Mouse (Mus musculus): Measurements from ENCODE around the gene Slc44a5.
A peak's percentile ranks its signal among the peaks of the same experiment; 100 is the strongest.
"Not testable (repeated sequence)": the region's sequence is repeated elsewhere in the genome, so short reads cannot be mapped to it uniquely, and the experiment has no call there.

Gene Slc44a5

DNA sequence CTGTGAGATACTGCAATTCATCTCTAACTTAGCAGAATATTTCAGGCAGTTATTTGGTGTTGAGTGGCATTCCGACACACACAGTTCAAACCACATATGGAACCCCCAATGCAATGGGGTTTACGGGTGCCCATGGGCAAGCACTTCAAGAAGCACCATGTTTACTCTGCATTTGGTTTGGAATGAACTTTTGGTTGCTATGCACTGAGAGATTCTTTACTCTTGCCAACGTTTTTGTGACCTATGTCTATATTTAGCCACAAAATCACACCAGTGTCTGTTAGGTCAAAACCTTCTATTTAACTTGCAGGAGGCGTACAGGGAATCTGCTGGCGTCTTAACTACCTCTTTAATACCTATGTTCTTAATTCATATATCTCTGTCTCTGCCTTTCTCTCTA is 137.3 kb downstream of the Slc44a5 start:
- DNase-seq, result no peak

DNA sequence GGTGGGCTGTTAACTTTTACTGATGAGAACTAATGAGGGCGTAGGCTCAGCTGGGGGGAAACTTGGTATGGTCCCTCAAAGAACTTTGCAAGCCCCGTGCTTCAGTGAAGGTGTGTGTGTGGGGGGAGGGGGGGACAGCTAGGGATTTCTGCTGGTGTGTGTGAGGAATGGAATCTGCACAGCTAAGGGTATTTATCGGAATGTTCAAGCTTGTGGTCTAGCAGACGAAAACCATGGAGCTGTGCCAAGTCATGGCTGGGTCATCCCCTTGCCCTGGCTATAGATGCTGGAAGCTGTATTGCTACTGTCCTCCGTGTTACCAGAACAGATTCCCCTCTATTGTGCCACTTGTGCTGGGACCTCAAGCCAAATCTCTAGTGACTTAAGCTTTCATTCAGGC is 138.0 kb downstream of the Slc44a5 start:
- DNase-seq, result peak; percentile 6

DNA sequence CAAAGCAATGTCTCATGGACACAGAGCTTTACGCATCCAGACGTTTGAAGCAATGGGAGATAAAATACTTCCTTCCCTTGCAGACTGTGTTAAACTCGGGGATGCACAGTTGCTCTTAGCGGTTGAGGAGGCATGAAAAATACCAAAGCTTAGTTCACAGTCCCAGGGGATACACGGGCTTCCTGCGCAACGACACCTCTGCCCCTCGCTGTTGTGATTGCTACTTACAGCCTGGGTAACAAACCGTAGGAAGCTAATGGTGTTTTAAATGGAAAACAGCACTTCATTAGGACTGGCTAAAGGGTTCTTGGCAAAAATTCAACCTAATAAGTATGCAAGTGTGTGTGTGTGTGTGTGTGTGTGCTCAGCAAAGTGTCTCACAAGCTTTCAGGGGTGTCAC is 141.8 kb downstream of the Slc44a5 start:
- no peak for DNase-seq

DNA sequence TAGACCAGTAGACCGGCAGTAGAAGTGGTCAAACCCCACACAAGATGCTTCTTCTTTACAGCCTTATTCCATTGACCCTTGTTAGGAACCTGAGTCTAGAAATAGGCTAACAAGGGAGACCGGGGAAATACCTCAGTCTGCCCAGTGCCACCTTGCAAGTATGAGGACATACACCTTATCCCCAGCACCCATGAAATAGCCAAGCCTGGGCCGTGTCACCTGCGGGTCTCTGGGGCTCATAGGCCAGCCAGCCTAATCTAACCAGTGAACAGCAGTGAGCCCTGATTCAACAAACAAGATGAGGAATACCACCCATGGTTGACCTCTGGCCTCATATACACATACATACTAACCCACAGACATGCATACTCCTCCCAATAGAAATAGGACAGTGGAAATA is 142.2 kb downstream of the Slc44a5 start:
- DNase-seq, result no peak

DNA sequence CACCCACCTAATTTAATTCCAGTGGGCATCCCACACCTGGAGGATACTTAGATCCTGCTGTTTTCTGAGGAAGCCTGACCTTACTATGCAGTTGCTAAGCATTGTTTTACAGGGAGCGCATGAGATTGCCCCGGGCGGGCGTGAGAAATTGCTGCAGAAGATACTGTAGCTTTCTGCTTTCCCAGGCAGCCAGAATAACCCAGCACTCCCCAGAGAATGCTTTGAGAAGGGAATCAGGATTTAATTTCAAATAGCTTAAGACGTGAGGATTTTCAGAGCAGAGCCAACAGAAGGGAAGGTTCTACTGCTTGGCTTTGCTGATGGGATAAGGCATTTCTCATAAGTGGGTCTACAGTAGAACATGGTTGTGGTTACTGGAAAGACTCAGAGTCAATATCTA is 142.8 kb downstream of the Slc44a5 start:
- no peak for DNase-seq

DNA sequence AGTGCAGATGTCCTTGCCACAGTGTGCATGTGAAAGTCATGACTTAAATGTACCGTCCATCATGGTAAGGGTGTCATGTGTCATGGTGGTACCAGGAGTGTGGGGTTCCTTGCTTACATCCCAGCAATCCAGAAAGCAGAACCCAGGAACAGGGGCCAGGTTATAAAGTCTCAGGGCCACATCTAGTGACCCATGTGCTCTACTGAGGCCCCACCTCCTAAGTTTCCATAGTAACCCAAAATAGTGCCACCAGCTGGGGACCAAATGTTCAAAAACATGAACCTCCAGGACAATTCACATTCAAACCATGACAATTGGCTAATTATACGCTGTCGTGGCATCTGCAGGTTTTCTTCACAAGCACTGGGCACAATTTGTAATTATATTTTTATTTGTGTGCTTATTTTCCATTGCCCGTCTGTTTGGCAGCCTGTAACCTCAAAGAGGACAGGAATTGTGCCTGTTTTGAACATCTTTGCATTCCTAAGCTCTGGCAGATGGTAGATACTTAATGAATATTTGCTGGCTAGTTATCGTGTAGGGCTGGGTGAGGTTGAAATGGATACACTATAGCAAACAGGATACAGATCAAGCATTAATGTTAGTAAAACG is 145.9 kb downstream of the Slc44a5 start:
- no peak for DNase-seq

DNA sequence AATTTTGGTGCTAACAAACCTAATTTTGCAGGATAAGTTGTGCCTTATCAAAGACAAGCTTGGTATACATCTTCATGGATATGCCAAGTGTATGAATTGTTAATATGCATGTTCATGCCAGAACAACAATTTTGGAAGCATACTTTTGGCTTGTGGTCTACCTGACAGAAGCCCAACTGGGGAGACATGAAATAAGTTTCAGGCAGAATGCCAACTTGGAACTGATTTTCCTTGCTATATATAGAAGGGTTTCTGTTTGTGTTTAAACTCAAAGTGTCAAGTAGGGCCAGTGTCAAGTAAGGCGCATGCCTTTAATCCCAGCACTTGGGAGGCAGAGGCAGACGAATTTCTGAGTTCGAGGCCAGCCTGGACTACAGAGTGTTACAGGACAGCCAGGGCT is 149.3 kb downstream of the Slc44a5 start:
- DNase-seq, result no peak

DNA sequence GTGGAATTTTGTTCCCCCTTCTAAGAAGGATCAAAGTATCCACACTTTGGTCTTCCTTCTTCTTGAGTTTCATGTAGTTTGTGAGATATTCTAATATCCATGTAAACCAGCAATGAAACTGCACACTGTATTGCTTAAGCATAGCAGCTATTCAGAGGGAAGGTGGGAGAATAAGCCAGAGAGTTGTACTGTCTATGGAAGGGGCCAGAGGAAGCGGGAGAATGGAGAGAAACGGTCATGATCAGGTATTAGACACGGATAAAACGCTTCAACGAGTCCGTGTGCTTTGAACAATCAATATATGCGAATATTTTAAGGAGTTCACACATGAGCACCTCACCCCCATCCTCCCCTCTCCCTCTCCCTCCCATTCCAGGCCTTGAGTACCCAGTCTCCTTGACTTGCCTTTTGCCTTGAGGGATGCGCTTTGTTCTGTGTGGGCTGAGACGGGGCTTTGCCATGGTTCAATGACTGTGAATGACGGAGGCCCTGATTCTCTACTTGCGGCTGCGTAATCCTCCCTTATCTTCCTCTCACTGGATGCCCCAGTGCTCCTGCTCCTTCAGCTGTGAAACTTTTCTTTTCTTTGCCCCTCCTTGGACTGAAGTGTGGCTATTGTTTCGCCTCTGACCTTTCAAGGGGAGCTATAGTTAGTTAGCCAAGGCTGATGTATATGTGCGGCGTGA is 151.8 kb downstream of the Slc44a5 start:
- no peak for DNase-seq

DNA sequence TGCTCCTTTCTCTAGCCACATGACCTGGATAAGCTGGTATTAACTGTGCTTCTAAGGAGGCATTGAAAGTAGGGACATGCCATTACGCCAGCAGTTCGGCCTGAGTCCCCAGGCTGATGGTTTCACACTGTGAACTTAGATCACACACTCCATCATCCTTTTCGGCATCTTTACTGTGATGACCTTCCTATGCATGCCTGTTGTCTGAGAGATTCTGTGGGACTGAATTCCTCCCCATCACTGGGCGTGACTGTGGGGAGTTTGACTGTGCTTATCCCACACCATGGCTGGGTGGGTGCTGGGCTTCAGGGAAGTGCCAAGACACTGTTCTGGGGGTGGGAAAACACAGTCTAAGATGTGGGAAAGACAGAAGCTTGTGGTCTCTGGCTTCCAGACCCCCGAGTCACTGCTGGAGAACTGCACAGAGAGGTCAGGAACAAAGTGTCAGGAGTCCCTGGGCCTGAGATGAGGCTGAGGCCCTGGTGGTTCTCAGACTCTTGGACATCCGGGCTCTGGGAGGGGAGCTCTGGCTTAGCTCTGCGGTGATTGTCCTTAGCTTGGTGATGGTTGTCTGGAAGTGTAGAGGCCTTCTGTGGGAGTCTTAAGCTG is 152.6 kb downstream of the Slc44a5 start:
- DNase-seq, result no peak

DNA sequence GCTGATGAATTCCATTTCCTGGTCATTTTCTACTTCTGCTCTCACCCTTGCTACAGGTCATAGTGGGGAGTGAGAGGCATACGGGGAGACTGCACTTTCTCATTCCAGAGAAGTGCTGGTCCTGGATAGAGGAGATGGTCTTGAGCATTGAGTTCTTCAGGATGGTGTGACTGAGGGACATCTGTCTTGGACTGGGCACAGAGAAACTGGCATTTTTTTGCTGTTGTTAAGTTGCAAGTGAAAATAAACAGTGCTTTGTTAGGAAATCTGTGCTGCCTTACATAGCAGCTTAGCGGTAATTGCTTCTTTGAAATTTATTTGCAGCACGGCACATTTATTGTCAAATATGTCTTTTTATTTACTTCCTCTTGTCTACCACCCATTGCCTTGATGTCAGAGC is 154.0 kb downstream of the Slc44a5 start:
- DNase-seq, result no peak

DNA sequence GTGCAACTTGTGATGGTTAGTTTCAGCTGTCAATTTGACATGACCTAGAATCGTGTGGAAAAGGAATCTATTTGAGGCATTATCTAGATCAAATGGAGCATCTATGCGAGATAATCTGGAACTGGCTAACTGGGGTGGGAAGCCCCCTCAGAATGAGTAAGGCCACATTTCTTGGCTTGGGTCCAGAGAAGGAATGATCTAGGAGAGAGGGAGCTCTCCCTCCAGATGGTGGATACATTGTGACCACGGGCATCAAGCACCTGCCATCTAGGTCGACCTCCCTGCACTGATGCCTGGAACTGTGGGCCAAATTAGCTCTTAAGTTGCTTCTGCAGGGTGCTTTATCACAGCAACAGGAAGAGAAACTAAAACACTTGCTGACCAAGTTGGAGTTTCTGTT is 155.8 kb downstream of the Slc44a5 start:
- DNase-seq, result no peak

DNA sequence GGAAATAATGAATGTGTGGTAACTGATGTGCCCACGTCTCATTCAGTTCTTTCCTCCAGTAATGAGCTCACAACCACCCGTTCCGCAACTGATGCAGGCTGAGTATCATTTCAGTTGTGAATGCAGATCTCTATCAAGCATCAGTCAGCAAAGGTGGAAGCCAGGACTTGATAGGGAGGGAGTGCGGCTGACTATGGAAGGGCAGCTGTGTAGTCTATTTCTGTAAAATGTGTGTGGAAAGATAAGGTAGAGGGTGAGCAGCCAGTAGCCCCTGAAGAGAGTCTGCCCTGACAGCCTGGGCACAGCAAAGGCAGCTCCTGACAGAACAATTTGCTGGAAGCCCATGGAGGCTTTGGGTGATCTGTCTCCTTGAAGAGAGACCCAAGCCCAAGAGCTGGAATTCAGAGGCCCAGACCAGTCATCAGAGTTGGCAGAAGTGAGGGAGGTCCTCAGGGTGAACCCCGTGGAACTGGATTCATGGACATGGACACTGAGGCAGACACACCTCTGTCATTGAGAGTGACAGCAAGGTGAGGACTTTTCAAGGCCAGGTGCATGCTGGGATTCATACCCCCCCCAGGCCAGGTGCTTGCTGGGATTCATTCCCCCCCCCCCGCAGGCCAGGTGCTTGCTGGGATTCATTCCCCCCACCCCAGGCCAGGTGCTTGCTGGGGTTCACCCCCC is 157.3 kb downstream of the Slc44a5 start:
- no peak for DNase-seq

DNA sequence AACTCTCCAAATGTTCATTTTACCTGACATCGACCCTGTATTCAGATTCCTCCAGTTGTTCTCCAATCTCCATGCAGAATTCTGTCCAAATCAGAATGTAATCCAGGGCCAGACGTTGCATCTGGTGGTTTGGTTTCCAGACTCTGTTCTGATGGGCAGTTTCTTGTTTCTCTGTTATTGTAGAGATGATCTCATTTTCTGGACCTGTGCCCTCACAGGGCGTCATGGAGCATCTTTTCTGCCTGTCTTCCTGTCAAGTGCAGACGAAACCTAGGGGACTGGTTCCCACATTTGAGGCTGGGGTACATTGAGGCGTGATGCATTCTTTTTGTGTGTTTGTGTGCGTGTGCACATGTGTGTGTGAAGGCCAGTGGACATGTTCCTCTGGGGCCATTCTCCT is 160.8 kb downstream of the Slc44a5 start:
- peak; percentile 44 for DNase-seq

DNA sequence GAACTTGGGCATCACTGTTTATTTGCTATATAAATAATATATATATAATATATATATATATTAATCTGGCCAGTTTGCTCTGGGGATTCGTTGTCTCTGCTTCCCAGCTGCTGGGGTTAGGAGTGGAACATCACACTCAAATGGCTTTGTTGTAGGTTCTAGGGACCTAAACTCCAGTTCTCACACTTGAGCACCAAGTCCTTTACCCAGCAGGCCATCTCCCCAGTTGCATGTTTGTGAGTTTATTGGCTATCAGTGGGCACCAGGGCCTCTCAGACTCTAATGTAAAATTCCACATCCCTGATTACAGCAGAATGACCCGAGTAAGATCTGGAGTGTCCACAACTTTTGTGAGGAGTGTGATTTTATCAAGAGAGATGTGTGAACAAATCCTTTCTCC is 161.5 kb downstream of the Slc44a5 start:
- no peak for DNase-seq

DNA sequence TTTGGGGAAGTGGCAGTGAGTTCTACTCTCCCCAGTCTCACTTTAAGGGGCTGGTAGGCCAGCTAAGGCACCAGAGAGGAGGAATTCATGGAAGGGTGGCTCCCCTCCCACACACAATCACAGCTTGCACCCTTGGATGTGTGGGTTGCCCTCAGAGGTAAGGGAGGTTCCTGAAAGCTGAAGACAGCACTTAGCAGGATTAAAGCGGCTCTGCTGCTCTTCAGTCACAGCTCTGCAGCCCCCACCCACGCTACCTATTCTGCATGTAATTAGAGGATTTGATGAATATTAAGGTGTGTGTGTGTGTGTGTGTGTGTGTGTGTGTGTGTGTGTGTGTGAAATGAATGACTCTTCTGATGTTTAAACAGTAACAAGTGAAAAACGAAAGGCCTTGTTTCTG is 163.3 kb downstream of the Slc44a5 start:
- DNase-seq, result no peak

DNA sequence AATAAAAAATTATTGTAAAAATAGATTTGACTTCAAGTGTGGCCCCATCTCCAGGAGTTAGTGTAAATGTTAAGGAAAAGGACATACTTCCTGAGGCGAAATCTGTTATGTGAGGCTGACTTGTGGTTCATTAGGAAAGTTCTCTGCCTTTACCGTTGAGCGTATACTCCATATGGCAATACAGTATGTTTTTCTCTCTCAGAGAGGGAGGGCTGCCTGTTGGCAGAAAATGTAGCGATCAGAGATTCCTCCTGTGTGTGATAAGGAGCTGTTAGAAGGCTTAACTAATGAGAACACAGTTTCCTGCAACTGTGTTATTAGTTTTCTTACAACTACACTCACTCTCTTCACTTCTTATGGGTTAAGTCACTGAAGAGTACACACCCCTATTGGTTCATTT is 168.1 kb downstream of the Slc44a5 start:
- no peak for DNase-seq

DNA sequence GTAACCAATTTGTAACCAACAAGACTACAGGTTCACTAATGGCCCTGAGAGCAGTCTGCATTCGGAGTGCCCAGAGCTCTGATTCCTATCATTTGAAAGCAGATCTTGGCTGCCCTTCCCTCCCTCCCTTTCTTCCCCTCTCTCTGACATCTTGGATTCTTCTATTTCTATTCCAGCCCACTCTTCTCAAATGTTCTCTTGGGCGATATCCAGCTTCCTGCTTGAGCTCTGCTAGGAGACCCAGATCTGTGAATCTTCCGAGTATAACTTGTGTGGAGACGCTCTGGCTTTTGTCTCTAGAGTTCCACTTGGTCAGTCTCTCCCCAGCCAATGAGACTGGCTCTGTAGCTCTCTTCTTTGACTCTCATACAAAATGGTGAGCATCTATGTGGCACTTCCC is 169.4 kb downstream of the Slc44a5 start:
- DNase-seq, result no peak

DNA sequence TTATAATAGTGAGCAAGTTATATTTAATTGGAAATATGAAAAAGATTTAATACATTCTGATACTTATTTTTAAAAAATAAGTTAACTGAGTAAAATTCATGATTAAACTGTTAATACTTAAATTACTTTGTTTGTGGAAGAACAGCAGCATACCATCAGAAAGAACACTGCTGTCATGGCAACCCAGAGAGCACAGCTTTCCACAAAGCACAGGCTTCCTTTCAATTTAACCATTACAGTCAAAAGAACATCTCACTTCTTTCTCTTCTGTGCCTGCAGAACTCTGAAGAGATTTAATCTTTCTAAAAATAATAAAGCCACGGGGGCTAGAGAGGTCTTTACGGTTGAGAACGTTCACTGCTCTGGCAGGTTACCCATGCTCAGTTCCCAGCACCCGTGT is 172.5 kb downstream of the Slc44a5 start:
- DNase-seq, result no peak

DNA sequence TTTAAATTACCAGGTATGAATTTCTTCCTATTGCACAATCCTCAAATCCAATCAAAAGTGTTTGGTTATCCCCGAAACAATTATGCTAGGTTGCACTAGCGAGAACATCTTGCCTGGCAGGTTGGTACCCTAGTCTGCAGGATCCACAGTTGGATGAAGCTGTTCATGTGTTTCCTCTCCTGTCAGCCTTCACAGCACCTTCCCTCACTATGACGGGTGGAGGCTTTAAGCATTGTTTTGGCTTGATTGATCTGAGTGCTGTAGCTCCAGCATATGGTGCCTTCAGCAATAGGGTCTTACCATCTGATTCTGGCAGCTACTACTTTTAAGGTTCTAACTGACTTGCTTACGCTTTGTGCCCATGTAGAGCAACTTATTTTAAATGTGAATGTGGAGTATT is 176.5 kb downstream of the Slc44a5 start:
- DNase-seq, result no peak

DNA sequence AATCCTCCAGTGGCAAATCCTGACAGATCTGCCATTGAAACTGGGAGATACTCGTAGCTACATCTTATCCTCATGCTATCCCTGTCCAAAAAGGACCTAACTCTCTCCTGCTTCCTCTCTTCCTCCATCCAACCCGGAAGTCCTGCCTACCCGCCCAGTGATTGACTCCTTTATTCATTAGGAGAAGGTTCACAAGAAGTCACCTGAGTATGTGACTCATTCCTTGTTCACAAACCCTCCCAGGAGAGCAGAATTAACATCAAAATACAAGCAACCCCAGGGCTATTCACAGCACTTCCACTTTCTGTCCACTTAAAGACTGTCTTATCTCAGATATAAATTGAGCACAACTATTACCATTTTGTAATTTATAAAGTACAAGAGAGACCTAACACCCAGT is 180.3 kb downstream of the Slc44a5 start:
- not testable (repeated sequence) for DNase-seq

DNA sequence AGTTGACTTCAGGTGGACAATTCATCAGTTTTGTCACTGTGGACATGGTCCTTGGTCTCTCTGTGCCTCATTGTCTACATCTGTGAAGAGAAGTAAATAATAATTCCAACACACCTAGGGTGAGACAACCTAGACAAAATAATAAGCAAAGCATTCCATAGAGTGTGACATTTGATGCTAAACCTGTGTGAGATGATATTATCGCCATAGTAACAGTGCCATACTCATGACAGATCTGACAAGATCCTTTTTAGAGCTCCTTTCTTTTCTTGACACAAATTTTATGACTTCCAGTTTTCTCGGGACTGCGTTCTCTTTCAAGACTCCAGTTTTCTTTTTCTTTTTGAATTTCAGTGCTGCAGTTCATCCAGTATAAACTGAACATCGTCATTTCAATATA is 192.6 kb downstream of the Slc44a5 start:
- no peak for DNase-seq

DNA sequence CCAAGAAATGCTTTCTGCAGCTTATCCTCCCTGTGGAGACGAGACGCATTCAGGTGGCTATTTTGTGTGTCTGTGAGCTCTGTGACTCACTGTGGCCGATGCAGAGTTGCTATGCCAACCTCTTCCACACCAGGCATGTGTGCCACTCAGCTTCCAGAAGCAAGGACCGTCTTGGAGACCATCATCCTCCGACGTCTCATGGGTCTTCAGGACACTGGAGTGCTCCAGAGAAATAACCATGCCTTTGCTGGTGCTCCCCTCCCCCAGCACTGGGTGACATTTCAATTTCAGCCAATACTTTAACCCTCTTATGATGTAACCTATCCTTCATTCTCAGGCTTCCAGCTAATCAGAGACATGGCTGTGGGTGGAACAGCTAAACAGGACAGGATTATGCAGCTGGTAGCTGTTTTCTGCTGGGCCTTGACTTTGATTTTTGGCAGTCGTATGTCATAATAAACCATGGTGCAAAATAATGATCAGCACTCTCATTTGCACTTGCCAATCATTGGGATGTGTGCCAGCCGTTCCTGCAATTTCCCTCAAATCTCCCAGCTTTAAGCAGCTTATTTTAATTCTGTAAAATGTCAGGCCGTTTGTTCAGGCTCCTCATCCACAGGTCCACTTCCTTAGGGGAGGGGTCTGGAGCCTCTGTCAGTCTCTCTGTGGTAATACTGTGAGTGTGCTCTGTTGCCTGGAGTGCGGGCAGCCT is 198.8 kb downstream of the Slc44a5 start:
- no peak for DNase-seq

DNA sequence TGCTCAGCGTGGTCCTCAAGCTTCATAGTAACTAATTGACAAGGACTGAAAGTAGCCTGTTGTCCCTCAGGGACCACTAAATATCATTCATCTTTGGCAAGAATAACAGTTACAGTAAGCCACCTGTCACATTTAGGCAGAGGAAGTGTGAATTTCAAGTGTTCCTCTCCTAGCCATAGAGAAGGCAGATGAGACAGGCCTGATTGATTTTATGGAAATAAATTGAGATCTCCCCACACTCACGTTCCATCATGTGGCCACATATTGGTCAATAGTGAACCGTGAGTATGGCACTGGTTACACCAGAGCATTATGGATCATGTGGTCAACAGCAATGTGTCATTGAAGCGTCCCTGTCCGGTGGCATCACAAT is 199.3 kb downstream of the Slc44a5 start:
- no peak for DNase-seq

DNA sequence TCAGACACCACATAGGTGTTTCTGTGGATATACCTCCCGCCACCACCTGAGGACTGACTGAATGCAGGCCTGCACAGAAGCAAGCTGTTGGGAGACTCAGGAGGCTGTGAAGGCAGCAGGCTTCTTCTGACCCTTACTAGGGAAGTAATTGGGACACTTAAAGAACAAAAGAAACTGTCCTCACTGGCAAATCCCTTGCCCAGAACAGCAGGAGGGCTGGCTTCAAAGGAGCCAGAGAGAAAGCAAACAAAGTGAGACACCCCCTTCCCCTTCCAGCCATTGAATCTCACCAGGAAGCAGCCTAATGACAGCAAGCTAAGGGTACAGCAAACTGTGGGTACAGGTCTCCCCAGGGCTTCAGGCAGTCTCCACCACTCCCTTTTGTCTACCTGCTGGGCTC is 200.3 kb downstream of the Slc44a5 start:
- no peak for DNase-seq
